Mouse (Mus musculus): ENCODE measurements around the gene Adam10.

The Adam10 gene

DNA sequence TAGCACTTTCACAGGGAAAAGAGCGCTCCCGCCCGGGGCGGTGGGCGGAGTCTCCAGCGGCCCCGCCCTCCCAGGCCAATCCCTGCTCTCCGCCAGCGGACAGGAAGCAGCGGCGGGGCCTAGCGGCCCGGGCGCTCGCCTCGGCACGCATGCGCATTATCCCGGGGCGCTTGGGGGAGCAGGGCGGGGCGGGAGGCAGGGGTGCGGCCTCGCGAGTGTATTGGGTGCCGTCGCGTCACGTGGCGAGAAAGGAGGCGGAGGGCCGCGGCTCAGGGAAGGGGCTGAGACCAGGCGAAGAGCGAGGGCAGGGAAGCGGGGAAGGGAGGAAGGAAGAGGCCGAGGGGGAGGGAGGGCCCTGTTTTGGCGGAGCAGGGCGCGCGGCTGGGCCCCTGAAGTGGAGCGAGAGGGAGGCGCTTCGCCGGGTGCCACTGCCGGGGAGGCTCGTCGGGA lies at the start of gene Adam10:
TSS of gene Adam10 (plus strand) at position 316 of the 450 bp plus-strand sequence.
- peak; percentile 99 for DNase-seq

DNA sequence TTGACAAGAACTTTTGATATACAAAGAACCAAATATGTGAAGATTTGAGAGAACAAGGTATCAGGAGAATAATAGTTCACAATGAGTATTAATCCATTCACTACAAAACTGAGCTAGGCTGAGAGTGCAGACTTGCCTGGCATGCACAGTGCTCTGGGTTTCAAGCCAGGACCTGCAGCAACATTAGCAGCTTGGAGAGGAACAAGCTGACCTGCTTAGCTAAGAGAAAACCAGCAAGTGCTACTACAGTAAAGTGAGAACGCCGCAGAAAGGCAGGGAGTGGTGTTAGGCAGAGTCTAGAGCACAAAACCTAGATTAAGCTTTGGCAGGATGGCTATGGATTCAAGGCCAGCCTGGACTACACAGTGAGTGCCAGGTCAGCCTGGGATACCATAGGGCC lies 49.1 kb upstream of the Adam10 start:
- peak in 1 of 2 experiments; percentile 18 for DNase-seq

DNA sequence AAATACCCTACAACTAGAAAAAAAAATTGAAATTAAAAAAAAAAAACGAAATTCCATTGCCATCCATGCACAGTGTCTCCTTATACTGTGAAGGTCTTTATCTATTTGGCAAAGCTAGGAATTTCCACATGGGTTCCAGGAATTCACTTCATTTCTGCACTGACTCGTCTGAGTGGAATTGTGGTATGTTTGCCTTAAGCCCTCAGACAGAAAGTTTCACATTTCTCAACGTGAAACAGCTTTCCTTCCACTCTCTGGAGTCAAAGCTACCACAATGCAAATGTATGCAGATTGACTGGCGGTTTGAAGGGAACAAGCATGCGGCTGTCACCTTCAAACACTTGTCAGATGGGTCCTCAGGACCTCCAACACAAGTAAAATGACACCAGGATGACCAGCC lies 47.1 kb upstream of the Adam10 start:
- peak in 1 of 2 experiments; percentile 14 for DNase-seq

DNA sequence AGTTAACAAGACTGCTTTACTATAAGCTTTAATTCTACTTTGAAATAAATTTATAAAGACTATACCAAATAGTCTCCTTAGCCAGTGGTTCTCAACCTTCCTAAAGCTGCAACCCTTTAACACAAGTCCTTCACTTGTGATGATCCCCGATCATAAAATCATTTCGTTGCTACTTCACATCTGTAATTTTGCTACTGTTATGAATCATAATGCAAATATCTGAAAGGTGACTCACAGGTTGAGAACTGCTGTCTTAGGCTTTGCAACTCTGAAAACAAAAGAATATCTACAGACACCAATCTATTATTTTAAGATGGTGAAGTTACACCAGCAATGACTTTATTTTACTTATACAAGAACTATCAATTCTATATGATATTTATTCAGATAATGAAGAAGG lies 42.0 kb upstream of the Adam10 start:
- DNase-seq = no peak

DNA sequence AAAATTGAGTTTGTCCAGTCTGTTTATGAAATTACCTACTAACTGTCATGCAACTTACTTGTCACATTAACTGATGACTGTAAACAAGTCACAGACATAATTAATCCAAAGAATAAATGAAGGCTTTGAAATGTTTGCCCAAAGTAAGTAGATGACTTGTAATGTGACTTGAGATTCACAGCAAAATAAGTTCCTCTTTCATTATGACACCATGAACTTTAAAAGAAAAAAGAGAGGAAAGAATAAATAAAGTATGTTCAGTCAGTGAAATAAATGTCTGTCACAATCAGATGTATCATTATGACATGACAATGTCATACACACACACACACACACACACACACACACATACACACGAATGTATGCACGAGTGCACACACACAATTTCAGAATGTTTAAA lies 28.5 kb upstream of the Adam10 start:
- DNase-seq = no peak

DNA sequence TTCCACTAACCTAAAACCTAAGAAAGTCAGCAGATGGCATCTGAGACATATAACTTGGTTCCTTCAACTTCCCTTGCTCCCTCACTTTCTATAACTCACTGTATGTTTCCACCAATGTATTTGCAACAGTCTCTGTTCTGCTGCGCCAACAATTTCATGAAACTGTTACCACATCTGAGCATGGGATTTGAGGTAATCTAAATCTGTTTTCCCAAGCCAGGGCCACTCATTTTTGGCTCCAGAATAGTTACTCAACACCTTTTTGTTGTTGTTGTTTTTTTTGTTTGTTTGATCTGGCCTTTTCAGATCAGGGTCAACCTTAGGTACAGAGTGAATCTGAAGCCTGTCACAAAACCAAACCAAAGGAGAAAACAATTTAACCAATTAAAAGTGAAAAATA lies 27.8 kb upstream of the Adam10 start:
- no peak for DNase-seq

DNA sequence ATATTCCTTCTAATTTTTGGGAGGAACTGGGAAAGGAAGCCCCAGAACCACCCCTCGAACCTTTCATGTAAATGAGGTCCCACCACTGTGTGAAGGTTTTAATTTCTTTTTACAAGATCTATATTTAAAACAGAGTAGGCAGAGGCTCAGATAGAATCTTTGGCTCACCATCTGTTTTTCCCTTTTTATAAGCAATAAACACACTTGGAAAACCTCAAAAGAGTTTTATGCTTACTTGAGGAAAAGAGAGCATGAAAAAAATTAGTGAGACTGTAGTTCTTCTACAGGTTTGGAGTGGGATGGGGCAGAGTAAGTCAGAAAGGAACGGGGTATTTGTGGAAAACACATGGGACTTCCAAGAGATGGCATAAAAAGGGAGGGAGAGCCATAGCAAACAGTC lies 26.6 kb upstream of the Adam10 start:
- no peak for DNase-seq

DNA sequence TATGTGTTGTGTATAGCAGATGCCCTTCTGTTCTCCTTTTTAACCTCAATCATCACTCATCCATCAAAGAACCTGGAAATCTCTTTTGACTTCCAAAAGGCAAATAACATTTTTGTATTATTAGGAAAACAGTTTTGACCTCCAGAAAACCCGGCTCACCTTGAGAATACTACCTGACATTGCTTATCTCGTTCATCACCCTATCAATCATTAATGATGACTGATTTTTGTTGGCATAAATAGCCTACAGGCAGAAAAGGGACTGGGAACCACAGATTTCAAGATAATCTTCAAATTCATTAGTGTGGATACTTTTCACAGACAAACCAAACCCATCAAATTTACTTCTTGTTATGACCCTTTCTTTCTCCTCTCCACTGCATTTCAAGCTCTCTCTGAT lies 24.9 kb upstream of the Adam10 start:
- no peak for DNase-seq

DNA sequence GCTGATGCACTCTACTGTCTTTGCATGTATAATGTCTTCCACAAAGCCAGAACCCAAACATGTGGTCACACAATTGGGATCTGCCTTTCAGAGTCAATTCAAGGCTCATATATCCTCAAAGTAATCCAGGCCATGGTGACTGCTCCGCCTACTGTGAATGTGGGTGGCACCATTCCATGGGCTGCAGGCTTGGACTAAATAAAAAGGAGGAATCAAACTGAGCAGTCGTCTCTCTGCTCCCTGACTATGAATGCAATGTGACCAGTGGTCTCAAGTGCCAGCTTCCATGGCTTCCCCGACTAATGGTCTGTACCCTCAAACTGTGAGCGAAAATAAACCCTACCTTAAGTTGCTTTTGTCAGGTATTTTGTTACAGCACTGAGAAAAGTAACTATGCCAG lies 24.3 kb upstream of the Adam10 start:
- DNase-seq = no peak

DNA sequence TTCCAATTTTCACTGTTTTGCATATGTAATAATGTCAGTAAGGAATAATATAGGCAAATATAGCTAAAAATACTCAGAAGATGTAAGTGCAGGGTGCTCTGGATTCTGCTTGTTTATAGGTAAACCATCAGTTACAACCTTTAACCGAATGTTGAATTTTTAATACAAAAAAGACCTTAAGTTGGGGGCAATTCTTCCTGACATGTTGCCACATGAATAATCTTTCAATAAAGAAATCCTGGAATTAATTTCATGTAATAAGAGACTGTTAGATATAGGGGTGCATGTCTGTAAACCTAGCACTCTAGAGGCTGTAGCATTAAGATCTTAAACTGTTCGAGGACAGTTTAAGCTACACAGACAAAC lies 23.1 kb upstream of the Adam10 start:
- DNase-seq = no peak

DNA sequence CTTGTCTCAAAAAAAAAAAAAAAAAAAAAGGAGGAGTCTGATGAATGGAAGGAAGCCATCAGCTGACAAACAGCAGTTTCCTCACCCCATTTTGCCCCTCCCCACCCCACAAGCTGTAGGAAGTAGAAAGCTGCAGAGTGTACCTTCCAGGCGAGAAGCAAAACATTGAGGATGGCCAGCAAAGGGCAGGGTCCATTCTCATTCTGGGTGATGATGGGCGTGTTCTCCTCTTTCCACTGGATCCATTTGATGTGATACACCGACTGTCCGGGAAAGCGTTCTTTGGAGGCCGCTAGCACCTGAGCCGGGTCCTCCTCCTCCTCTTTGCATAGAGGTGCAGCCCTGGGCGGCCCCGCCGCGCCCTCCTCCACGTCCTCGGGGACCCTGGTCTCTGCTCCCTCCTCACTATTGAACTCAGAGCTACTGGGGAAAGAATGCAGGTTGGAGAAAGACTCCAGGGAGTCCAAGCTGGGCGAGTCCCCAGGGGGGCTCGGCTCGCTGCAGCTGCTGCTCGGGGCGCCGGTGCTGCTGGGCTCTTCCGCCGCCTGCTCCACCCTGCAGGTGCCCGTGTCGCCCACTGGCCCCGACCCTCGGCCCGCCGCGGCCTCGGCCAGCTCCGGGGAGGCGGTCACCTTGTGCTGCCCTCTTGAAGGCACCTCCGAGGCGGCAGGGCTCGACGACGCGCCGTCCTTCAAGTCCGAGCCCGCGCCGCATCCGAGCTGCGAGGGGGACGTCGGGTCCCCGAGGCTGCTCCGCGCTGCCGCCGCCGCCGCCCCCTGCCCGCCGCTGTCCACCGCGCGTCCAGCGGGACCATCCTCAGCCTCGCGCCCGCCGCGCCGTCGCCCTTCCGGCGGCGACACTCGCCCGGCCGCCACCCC lies 22.4 kb upstream of the Adam10 start, which contains the start of gene Gm10642:
TSS of gene Gm10642 (plus strand) at position 122 of the 878 bp plus-strand sequence.
- peak; percentile 70 to 73 for DNase-seq

DNA sequence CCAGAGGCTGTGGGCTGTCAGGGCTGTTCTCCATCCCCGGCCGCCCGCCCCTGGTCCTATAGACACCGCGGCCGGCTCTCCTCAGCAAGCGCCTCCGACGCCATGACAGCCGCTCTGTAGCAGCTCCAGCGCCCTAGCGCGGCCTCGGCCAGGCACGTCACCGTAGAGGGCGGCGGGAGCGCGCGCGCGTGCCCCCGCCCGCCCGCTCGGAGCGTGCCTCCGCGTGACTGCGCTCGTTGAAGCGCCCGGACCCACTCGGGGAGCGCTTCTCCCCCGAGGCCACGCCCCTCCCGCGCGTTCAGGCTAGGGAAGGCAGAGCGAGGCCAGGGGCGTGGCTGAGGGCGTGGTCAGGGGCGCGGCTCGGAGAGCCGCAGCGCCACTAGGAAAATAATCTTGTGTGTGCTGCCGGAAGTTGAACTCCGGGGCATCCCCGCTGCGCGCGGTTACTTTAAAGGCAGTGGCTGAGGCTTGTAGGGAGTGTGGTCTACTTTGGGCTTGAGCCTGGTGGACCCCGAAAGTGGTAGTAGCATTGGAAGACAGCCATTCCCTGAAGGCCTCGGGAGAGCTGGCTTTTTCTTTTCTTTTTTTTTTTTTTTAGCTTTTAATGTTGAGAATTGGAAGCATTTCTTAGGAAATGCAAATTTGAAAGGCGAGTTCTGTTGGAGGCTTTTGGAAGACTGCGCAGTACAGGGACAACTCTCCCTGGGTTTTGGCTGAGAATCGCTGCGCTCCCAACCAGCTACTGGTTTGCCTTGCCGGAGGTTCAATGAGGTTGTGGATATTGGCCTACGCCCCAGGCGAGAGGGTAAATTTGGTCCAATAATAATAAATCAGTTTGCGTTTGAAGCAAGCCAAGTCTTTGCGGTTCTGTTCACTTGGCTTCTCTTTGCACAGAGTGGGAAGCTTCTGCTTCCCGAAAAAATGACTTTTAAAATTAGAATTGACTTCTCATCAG lies 21.5 kb upstream of the Adam10 start, which contains the start of gene Mindy2:
TSS of gene Mindy2 (minus strand) at position 162 of the 955 bp plus-strand sequence.
- DNase-seq = peak; percentile 97 to 99

DNA sequence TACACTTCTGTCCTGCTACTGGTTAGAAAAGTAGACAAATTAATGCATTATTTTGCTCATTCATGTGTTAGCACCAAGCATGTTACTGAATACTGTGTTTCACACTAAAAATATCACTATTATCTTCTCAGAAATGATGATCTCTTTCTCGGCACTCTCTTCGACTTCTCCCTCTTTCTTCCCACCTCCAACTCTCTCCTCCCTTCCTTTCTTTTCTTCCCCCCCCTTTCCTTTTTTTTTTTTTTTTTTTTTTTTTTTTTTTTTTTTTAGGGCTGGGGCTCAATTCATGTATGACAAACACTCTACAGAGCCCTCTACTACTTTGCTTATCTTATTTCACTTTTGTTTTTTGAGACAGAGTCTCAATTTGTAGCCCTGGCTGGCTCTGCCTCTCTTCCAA lies 20.5 kb upstream of the Adam10 start:
- no peak for DNase-seq

DNA sequence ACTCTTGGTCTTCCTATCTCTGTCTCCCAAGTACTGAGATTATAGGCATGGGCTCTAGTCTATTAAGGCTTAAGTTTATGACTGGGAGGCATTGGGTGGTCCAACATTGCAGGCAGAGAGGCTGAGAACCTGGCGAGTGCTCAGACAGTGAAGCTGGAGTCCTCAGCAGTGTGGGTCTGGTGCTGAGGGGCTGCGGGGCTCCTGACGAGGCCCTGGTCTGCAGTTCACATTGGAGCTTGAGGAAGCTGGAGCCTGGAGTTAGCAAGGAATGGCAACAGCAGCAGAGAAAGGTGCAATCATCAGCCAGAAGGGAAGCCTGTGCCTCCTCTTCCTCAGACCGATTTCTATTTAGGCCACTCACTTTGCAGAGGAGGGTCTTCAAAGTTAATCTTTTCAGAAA lies 13.9 kb upstream of the Adam10 start:
- no peak for DNase-seq

DNA sequence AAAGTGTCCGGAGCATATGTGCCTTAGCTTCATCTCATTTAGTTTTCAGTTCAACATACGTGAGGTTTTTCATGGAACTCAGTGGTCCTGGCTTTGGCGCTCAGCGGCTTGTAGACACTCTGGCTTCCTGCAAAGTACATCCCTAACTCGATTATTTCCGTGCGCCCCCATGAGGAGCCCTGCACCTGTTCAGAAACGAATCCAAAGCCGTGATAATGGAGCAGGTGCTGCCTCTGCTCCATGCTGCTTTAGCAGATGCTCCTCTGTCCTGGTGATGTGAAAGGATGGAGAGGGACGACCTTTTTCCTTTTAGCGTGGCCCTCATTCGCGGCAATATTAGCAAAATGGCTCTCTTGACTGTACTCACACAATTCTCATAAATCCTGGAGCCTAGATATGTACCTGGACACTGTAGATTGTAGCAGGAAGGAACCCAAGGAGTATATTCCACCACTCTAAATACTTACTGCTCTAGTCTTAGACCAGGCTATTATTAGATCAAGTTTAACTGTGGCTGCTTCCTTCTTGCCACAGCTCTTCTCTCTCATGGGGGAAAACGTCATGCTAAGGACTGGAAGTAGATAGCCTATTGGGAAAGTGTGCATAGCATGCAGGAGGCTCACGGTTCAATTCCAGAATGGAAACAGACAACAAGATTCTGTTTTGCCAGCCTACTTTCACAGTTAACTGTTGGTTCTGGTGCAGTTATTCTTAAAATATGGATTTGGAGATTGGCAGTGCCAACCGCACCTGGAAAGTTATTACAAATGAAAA lies 13.2 kb upstream of the Adam10 start:
- DNase-seq = no peak

DNA sequence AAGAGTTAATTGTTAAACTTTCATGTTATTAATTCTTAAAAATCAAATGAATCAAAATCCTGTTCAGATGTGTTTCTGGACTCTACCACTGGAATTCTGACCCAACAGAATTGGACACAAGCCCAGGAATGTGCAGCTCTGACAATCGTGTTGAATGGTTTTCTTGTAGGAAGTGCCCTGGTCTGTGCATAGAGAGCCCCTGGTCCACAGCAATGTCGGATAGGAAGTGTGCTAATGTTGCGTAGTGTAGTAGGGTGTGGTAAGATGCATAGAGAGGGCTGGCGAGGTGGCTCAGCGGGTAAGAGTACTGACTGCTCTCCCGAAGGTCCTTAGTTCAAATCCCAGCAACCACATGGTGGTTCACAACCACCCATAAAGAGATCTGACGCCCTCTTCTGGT lies 12.0 kb upstream of the Adam10 start:
- no peak for DNase-seq

DNA sequence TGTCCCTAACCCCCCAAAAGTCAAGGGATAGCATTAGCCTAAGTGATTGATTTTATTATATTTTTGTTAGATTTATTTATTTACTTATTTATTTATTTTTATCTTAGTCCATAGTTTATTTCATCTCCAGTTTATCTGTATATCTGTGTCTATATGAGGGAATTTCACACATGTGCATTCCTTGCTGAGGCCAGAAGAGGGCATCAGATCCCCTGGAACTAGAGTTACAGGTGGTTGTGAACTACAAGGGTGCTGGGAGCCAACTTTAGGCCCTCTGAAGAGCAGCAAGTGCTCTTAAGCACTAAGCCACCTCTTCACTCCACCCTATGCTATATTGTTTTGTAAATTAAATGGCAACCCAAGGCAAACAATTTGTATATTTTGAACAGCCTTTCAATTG lies 10.7 kb upstream of the Adam10 start:
- DNase-seq = no peak

DNA sequence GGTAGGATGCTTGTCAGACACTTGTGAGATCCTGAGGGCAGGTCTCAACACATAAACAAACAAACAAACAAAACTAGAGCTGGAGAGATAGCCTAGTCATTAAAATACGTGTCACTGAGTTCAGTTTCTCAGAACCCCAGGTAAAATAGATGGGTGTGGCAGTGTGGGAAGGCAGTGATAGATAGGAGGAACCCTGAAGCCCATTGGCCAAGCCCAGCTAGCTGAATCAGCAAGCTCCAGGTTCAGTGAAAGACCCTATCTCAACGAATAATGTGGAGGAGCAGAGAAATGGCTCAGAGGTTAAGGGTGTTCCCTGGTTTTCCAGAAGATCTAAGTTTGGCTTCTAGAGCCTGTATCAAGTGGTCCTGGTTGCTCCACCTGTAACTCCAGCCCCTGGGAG lies 9.6 kb upstream of the Adam10 start:
- DNase-seq = no peak

DNA sequence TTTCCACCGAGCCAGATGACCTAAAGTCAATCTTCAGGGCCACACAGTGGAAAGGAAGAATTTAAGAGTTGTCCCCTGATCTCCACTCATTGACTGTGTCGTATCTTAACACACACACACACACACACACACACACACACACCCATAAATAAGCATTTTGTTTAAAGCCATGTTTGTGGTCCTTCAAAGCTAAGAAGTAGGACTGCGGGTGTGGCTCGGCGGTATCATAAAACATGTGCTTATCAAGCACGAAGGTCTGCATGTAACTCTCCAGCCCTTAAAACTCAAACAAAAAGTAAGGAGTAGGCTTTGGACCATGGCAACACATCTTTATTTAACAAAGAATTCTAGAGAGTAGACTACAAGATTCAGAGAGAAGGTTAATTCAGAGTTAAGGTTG lies 8.4 kb upstream of the Adam10 start:
- DNase-seq = no peak

DNA sequence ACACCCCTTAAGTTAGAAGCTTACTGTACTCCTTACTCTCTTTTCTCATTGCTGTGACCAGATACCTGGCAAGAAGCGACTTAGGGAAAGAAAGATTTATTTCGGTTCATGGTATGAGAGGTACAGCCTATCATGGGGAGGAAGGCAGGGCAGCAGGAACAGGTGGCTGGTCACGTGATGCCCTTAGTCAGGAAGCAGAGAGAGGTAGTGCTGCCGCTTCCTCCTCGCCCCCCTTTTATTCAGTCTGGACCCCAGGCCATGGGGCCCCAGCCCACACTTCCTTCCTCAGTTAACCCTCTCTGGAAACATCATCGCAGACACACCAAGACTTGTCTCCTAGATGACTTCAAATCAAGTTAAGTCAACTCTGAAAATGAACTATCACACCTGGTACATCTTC lies 7.5 kb upstream of the Adam10 start:
- DNase-seq = no peak

DNA sequence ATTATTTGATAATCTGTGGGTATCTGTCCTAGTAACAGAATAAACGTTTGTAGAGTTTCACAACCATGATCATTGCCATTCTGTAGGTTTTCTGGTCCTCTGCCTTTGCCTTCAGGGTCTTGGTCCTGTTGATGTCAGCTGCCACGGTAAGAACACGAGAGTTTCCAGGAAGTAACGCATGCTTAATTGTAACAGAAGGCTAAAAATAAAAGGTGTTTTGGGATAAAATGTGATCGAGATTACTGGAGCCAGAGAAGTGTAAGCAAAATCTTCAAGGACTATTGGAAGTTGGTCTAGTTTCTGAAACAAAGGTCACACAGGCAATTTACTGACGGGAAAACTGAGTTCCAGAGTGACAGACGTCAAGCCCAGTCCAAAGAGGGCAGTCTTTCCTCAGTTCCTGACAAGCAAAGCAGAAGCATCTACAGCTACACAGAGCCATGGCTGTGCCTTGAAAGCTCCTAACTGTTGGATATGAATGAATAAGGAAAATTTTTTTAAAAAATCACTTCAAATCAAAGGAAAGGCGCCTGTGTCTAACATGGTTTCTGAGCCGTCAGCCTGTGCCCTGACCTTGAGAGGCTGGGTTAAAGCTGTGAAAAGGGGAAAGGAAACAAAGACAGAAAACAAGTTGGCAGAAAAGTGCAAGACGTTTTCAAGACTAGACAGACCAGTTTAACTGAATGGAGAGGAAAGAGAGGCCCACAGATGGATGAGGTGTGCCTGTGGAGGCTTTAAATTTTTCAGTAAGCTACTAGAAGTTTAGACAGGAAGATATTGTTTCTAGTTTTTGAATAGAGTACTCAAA lies 6.8 kb upstream of the Adam10 start:
- peak; percentile 17 to 47 for DNase-seq

DNA sequence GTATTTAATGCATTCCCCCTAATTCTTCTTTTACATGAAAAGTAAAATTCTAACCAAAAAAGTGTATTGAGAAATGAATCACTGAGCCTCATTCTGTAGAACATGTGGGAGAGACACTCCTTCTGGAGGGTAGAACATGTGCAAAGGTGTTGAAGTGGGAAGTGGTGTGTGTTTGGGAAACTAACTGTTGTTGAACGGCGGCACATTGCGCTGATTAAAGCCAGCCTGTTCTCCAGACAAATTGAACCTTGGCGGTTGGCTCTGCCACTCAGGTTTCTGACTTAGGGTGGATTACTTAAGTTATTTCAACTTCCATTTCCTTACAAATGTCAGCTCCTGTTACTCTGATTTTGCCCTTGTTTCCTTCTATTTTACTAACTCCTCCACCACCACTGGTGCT lies 5.1 kb upstream of the Adam10 start:
- no peak for DNase-seq
